Mouse (Mus musculus) layer of hippocampus, adult 2 months (tissue): ENCODE results near the gene Rgs9. TPM values are rescaled to one million over a fixed set of nuclear protein-coding genes. Genes with fewer than 3 reads are reported as not detected.
"Not testable (repeated sequence)": the region's sequence is repeated elsewhere in the genome, so short reads cannot be mapped to it uniquely, and the experiment has no call there.

Experiments used
- DNase-seq, 2 experiments: peaks; one replicate each; pipeline ENCODE4 v3.0.0; 2022; ENCODE audit warnings: low spot score in 2 of 2
- H3K27ac ChIP-seq: fragments of 200-600 bp; 2 replicates; pipeline ENCODE4 v1.8.1; 2022
- H3K4me3 ChIP-seq: fragments of 200-600 bp; 2 replicates; pipeline ENCODE4 v1.8.1; 2022; ENCODE audit warnings: mild to moderate bottlenecking
- CTCF ChIP-seq: fragments of 200-600 bp; conservative IDR thresholded peaks from 2 replicates; pipeline ENCODE4 v1.8.1; 2022; ENCODE audit warnings: antibody characterized with exemption, mild to moderate bottlenecking, moderate library complexity
- total RNA-seq, 2 experiments: library from RNA; stranded (reverse); gene quantifications; 2 replicates each; pipeline ENCODE4 v1.2.3; 2021

Gene Rgs9
- total RNA-seq, 2 experiments from 2014 or later: 15.1 to 16.2 TPM

DNA sequence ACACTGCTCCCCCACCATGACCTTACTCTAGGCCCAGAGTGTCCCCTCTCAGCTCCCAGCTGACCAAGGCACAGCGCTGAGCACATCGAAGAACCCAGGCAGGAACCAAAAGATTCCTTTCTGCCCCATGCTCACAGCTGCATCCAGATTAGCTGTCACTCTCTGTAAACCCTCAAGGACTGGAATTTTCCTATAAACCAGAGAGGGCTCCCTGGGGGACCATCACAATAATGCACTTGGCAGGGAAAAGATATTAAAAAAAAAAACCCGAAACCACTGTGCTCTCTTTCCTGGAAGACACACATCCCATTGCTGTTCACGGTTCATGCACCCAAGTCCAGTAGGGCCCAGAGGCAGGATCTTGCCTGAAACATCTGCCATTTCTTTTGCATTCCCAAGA is 31.4 kb upstream of the Rgs9 start:
- no peak overlapping the region for H3K4me3 ChIP-seq
- no peak overlapping the region for H3K27ac ChIP-seq
- no peak for DNase-seq
- no peak for TF ChIP-seq CTCF

GRCm38 (mm10) chr11:109327952-109328351 is 30.0 kb upstream of the Rgs9 start:
- no peak for DNase-seq
- Histone ChIP-seq H3K27ac (no peak overlapping the region), H3K4me3 (no peak overlapping the region)
- no peak for TF ChIP-seq CTCF

- H3K4me3 ChIP-seq: no peak overlapping the region
- no peak for TF ChIP-seq CTCF
- DNase-seq: no peak
- H3K27ac ChIP-seq: no peak overlapping the region
Measured at GRCm38 (mm10) chr11:109327381-109327780, 29.5 kb upstream of the Rgs9 start.

GRCm38 (mm10) chr11:109326270-109326669 is 28.3 kb upstream of the Rgs9 start:
- no peak for TF ChIP-seq CTCF
- Histone ChIP-seq H3K4me3 (no peak overlapping the region), H3K27ac (no peak overlapping the region)
- no peak for DNase-seq

DNA sequence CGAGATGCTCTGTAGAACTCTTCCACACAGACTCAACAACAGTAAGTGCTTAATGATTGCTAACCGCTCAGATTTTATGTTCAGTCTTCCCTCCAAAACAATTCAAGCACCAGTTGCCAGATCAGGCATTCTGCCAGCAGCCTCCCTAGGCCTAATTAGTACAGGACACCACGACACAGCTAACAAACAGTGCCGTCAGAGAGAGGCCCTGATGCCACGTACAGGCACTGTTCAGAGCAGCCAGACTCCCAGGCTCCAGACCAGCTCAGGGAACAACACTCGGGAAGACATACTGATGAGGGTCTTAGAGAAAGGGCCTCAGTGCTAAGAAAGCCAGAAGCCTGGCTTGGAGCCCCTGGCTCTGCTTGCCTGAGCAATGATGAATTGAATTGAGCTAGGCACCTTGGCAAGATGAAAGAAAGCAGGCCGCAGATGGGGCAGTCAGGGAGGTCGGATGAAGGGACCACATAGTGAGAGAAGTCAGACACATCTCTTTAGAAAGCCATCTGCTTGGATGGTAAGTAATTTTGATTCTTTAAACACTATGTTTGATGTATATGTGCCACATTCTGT is 22.5 kb upstream of the Rgs9 start:
- Histone ChIP-seq H3K4me3 (no peak overlapping the region), H3K27ac (peak overlapping the region; percentile 80)
- no peak for TF ChIP-seq CTCF
- peak; percentile 62 to 78 for DNase-seq

DNA sequence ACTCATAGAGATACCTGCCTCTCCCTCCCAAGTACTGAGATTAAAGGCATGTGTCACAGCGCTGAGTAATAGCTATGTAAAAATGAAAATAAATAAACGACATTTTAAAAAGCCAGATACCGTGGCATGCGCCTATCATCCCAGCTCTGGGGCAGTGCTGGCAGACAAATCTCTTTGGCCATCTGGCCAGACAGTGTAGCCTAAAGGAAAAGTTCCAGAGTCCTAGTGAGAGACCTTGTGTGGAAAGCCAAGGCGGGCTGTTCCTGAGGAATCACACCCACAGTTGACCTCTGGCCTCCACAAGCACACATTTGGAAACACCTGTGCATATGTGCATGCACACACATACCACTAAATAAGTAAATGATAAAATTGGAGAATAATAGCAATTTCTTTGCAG is 22.0 kb upstream of the Rgs9 start:
- H3K27ac ChIP-seq: peak overlapping the region; percentile 80
- no peak for TF ChIP-seq CTCF
- no peak overlapping the region for H3K4me3 ChIP-seq
- no peak for DNase-seq

- Histone ChIP-seq H3K27ac (peak overlapping the region; percentile 80; the same call in 1 of the 2 replicates), H3K4me3 (no peak overlapping the region)
- TF ChIP-seq CTCF: no peak
- no peak for DNase-seq
Measured at GRCm38 (mm10) chr11:109319471-109319870, 21.5 kb upstream of the Rgs9 start.

DNA sequence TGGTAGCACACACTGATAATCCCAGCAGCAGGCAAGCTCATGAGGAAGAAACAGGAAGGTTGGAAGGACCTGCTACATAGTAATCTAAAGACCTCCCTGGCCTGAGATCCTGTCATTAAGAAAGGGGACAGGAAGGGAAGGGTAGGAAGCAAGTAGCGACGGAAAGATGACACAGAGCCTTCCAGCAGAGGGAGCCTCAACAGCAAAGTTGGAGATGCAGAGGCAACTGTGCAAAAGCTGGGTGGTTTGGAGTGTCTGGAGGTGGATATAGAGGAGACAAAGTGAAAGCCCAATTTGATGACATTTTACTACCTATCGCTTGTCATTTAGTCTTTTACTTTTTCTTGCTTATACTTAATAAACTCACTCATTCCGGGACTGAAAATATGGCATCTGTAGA is 19.0 kb upstream of the Rgs9 start:
- peak; percentile 42 to 61 for DNase-seq
- Histone ChIP-seq H3K4me3 (no peak overlapping the region), H3K27ac (no peak overlapping the region)
- TF ChIP-seq CTCF: peak; percentile 87

DNA sequence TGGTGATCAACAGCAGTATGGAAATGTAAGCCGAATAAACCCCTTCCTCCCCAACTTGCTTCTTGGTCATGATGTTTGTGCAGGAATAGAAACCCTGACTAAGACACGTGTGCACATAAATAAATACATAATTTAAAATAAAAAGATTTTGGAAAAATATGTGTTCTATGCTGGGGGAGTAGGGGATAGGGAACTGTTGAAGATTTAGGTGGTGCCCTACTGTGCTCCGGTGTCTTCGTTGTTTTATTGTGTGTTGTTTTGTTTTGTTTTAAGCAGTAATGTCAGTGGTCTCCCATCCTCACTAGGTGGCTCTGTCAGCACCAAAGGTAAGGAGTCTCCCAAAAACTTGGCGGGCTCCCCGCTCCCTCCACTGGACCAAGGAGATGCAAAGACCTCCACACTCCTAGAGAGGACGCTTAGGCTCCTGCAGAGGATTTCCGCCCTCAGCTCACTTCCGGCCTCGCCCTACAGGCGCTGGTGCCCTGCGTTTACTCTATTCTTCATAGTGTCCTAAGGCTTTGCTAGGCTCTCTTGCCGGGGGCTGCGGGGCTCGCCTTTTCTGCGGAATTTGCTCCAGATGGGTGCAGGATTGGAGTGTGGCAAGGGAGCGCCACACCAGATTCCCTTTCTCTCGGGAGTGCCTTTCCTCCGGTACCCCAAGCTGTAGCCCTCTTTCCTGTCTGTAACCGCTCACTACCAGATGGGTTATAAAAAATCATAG is 14.1 kb upstream of the Rgs9 start:
- H3K27ac ChIP-seq: peak overlapping the region; percentile 96
- peak; percentile 60 for TF ChIP-seq CTCF
- peak; percentile 77 to 83 for DNase-seq
- peak overlapping the region; percentile 90 for H3K4me3 ChIP-seq

DNA sequence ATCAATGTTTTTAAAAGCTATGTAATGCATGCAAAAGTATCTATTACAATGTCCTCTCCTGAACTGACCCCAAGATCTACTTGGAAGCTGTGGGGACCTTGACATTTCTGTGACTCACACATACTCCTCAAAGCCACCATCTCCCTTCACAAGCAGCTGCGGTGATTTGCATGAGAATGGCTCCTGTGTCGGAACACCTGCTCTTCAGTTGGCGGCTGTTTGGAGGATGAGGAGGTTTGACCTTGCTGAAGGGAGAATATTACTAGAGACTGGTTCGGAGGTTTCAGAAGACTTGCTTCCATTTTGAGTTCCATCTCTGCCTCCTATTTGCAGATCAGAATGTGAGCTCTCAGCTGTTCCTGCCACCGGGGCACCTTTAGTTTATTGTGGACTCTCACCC is 7.8 kb upstream of the Rgs9 start:
- H3K27ac ChIP-seq: no peak overlapping the region
- no peak for DNase-seq
- TF ChIP-seq CTCF: no peak
- no peak overlapping the region for H3K4me3 ChIP-seq

DNA sequence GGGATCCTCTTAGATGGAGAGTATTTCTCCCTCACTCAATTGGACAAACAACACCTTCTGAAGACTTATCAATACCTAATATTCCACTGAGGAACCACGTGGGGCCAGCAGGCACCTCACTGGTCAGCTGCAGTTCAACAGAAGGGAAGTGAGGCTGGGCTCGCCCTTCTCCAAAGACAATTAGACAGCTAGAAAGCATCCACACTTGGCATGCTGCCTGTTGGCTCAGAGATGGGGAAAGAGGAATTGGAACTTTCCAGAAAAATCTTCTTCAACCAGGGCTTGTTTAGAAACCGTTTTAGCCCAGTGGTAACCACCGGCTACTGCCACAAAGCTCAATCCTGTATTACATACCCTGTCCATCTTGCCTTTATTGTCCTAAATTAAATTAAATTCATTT is 4.4 kb upstream of the Rgs9 start:
- Histone ChIP-seq H3K4me3 (no peak overlapping the region), H3K27ac (no peak overlapping the region)
- no peak for DNase-seq
- TF ChIP-seq CTCF: no peak

DNA sequence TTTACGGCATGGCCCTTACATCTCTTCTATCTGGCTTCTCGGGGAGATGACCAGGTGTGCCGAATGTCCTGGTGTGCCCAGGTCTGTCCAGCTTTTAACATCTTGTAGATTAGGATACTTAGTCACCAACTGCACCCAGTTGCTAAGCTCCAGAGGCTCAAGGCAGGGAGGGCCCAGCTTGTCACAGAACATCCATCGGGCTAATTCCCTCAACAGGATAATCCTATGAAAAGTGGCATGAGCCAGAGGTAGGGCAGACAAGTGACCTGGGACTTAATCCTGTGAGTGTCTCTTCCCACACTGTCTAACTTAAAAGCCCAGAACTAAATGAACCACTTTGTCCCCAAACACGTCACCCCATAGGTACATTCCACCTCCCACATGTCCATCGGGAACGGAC is 898 bp downstream of the Rgs9 start:
- no peak for DNase-seq
- Histone ChIP-seq H3K4me3 (peak overlapping the region; percentile 76), H3K27ac (no peak overlapping the region)
- TF ChIP-seq CTCF: no peak

GRCm38 (mm10) chr11:109292056-109292455 is 5.9 kb downstream of the Rgs9 start:
- H3K4me3 ChIP-seq: no peak overlapping the region
- no peak overlapping the region for H3K27ac ChIP-seq
- TF ChIP-seq CTCF: no peak
- DNase-seq: no peak

DNA sequence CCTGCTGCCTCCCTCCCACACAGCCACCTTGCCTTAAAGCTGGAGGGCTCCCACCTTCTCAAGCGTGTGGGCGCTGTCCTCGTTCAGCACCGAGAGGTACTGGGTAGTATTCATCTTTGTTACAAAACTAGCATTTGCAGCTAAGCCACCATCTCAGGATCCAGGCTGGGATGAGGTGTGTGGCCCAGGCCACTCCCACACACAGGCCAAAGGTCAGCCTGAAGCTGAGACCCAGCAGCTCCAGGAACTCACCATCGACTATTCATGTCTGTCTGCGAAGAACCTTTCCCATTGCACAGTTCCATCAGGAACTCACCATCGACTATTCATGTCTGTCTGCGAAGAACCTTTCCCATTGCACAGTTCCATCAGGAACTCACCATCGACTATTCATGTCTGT is 8.6 kb downstream of the Rgs9 start:
- DNase-seq, H3K4me3 ChIP-seq, H3K27ac ChIP-seq: not testable (repeated sequence)

DNA sequence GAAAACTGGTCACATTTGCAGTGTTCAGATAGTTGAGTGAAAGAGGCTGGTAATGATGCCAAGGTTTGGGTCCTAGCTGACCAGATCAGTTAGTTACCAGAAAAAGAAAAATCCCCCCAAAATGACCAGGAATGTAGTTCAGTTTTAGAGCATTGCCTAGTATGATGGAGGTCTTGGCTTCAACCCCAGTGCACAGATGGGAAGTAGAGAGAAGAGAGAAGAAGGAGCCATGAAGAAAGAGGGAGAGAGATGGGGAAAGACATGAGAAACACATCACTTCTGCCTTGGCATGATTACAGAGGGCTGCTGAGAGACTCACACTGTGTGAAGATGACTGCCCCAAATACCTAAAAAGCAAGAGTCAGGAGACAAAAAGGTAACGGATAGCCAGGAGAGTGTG is 13.1 kb downstream of the Rgs9 start:
- Histone ChIP-seq H3K4me3 (no peak overlapping the region), H3K27ac (no peak overlapping the region)
- no peak for DNase-seq
- no peak for TF ChIP-seq CTCF
